Mouse (Mus musculus) neural tube, embryonic 11.5 days (tissue): Measurements from ENCODE around the gene Opcml. TPM values are rescaled to one million over a fixed set of nuclear protein-coding genes. Genes with fewer than 3 reads are reported as not detected.

Experiments
- ATAC-seq: fragments of 200-750 bp; cut with Nextera tagmentation; 2 replicates; pipeline ENCODE4 v1.8.0; 2017; ENCODE audit warnings: moderate number of reproducible peaks, mild to moderate bottlenecking, moderate TSS enrichment, moderate library complexity; ENCODE audit not compliant: insufficient read depth, low FRiP score, low TSS enrichment
- DNase-seq: peaks from one replicate; pipeline ENCODE4 v3.0.0-alpha.2; 2015; ENCODE audit warnings: low spot score
- H3K27ac ChIP-seq: fragments of 300-500 bp; sonication (generic); 2 replicates; pipeline ENCODE4 v1.5.1; 2014; ENCODE audit warnings: low read depth, mild to moderate bottlenecking, low read length
- H3K27me3 ChIP-seq: fragments of 300-500 bp; sonication (generic); 2 replicates; pipeline ENCODE4 v1.6.1; 2014; ENCODE audit warnings: mild to moderate bottlenecking, low read length, mixed read lengths; ENCODE audit not compliant: control insufficient read depth, insufficient read depth
- H3K36me3 ChIP-seq: fragments of 300-500 bp; sonication (generic); 2 replicates; pipeline ENCODE4 v1.6.1; 2014; ENCODE audit warnings: mild to moderate bottlenecking, low read length, moderate library complexity, mixed read lengths; ENCODE audit not compliant: control insufficient read depth, insufficient read depth
- H3K4me1 ChIP-seq: fragments of 300-500 bp; sonication (generic); 2 replicates; pipeline ENCODE4 v1.6.1; 2014; ENCODE audit warnings: low read length, mixed read lengths; ENCODE audit not compliant: control insufficient read depth, insufficient read depth
- H3K4me2 ChIP-seq: fragments of 300-500 bp; sonication (generic); 2 replicates; pipeline ENCODE4 v1.6.1; 2014; ENCODE audit warnings: low read depth, mild to moderate bottlenecking, moderate library complexity
- H3K4me3 ChIP-seq: fragments of 300-500 bp; sonication (generic); 2 replicates; pipeline ENCODE4 v1.5.1; 2014; ENCODE audit warnings: low read depth, low read length
- H3K9ac ChIP-seq: fragments of 300-500 bp; sonication (generic); 2 replicates; pipeline ENCODE4 v1.6.1; 2014; ENCODE audit warnings: mild to moderate bottlenecking, low read length
- H3K9me3 ChIP-seq: fragments of 300-500 bp; sonication (generic); 2 replicates; pipeline ENCODE4 v1.6.1; 2016; ENCODE audit warnings: low read length; ENCODE audit not compliant: control insufficient read depth
- WGBS: fragments of 180-500 bp; shearing (Covaris S2); extraction: QIAGEN DNeasy Blood & Tissue Kit; methylation state at CpG from one replicate; pipeline ENCODE4 v1.1.7; 2014; 5-methylcytosine and 5-hydroxymethylcytosine counted together
- polyA plus RNA-seq: library from polyadenylated mRNA; unstranded; fragments of >200 nt; fragmentation: Nextera tagmentation; extraction: Ambion mirVana; gene quantifications from 2 replicates; pipeline ENCODE4 v1.2.1, GENCODE M21; 2014

Opcml gene
- polyA plus RNA-seq, 1 experiment from 2014 or later = 3.6 TPM

DNA sequence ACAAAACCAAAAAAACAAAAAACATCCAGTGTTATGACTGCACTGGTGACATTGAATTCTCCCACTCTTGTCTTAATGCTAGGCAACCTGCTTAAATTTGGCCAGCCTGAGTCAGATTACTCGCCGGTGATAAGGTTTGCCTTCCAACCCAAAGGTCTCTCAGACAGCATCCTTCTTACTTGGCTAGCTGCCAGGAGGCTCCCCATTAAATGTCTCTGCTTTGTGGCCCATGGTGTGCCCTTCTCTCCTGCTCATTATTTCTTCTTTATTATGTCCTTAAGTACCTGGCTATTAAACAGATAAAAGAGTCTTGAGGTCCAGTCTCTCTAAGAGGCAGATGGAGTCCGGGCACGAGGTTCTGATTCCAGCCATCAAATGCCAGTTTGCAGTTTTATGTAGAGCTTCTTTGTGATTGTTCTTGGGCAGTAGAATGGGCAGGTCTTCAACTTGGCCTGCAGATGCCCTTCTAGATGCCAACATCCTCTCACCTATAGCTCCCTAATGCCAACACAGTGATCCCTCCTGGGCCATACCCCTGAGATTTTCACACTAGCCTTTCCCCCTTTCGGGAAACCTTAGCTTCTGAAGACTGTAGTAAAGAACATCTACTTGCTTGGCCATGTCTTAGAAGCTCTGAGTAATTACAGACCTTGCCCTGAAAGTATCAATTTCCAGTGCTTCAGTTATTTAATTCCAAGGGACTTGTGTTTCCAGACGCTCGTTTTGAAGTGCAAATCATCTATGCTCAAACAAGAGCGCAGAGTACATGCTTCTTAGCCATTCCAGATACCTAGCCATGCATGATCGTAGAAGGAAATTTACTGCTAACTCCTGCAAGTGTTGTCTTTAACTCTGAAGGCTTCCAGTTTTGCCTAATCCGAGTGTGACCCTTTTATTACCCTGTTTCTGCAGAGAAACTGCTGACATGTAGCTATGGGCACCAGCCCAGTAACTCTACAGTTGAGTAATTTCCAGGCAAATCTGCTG is 986.2 kb downstream of the Opcml start:
- H3K4me2 ChIP-seq = no peak overlapping the region
- no peak for DNase-seq
- H3K27ac ChIP-seq = no peak overlapping the region
- WGBS = 74% methylated on average over 10 of the region's 10 CpGs
- no peaks in the 10 kb centered on the region for H3K36me3 ChIP-seq
- no peak for ATAC-seq
- no peaks in the 10 kb centered on the region for H3K9me3 ChIP-seq
- H3K27me3 ChIP-seq = no peaks in the 10 kb centered on the region
- H3K9ac ChIP-seq = no peak overlapping the region
- no peaks in the 10 kb centered on the region for H3K4me1 ChIP-seq
- H3K4me3 ChIP-seq = no peak overlapping the region

DNA sequence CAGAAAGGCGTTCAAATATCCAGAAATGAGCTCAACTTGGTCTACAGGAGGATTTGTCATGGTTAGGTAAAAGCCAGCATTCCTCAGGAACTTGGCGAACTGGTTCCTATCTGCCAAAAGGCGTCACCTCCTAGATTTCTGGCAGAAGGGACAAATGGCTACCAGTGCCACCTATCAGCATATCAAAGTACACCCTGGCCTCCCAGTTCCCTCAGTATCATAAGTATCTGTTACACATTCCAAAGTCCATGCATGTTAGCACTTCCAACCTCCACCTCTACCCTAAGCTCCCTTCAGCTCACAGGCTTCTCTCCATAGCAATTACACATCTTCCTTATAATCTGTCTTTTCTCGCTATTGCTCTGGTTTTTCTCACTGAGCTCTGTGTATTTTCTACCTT is 993.3 kb downstream of the Opcml start:
- no peaks in the 10 kb centered on the region for H3K9me3 ChIP-seq
- WGBS = 71% methylated on average over 4 of the region's 4 CpGs
- H3K4me3 ChIP-seq = no peak overlapping the region
- no peak overlapping the region for H3K27ac ChIP-seq
- no peak overlapping the region for H3K4me2 ChIP-seq
- ATAC-seq (no peak), DNase-seq (no peak)
- H3K36me3 ChIP-seq = no peaks in the 10 kb centered on the region
- H3K4me1 ChIP-seq = no peaks in the 10 kb centered on the region
- no peak overlapping the region for H3K9ac ChIP-seq
- no peaks in the 10 kb centered on the region for H3K27me3 ChIP-seq

DNA sequence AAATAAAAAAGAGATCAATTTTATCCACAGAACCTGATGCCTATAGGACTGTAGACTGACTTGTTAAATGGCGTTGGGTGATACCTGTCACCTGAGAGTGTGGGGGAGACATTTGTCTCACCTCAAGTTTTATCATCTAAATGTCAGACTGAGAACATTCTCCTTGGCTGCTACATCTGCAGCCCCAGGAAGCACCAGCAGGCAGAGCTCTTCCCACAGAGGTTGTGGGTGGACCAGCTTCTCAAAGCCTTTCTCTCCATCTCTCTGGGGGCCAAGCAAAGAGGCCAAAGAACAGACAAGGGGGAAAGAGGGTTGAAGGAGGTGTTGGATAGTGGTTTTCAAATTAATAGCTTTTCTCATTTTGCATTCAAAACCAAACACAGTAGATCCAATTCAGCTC is 998.9 kb downstream of the Opcml start:
- Histone ChIP-seq H3K27me3 (no peaks in the 10 kb centered on the region), H3K4me1 (no peaks in the 10 kb centered on the region), H3K9me3 (no peaks in the 10 kb centered on the region), H3K36me3 (no peaks in the 10 kb centered on the region), H3K9ac (no peak overlapping the region), H3K4me2 (no peak overlapping the region), H3K27ac (no peak overlapping the region), H3K4me3 (no peak overlapping the region)
- ATAC-seq = no peak
- no peak for DNase-seq
- WGBS = 91% methylated on average over 1 of the region's 1 CpGs

DNA sequence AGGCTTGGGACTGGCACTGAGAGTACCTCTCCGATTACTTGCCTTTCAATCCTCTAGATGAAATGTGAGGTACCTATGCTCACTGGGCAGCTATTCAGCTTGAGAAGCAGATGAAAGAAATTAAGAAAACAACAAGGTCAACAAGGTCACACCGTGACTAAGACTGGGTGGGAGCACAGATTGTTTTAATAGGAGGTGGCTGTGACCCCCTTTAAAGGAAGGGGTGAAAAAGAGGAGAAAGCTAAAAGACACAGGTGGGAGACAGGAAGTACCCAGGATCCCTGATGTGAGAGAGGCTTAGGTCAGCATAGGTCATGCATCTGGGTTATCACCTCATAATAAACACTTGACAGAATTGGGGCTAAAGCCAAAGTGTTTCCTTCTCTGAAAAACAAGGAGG is 1009.5 kb downstream of the Opcml start:
- Histone ChIP-seq H3K4me1 (peaks cover 6% of the 10 kb centered on the region; the same call in 1 of the 2 replicates), H3K36me3 (no peaks in the 10 kb centered on the region), H3K9me3 (no peaks in the 10 kb centered on the region), H3K9ac (no peak overlapping the region), H3K27ac (no peak overlapping the region), H3K4me2 (no peak overlapping the region), H3K27me3 (no peaks in the 10 kb centered on the region), H3K4me3 (no peak overlapping the region)
- DNase-seq (no peak), ATAC-seq (no peak)
- WGBS = 9% methylated on average over 2 of the region's 2 CpGs

DNA sequence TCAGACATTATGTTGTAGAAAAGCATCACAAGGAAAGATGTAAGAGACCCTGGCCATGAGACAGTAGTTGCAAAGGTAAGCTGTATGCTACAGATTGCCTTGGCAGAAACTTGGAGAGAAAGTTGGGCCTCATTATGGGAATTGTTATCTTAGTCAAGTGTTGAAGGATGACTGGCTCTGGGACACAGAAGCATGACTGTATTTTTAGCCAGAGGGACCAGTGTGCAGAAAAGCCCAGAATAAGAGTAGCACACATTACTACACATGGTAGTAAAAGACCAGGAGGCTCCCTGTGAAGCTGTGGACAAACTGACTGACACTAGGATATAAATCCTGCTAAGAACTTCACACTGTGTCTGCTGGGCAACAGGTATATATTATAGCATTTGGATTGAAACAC is 1016.1 kb downstream of the Opcml start:
- no peak overlapping the region for H3K9ac ChIP-seq
- no peaks in the 10 kb centered on the region for H3K9me3 ChIP-seq
- H3K4me1 ChIP-seq = no peaks in the 10 kb centered on the region
- no peak overlapping the region for H3K4me3 ChIP-seq
- H3K27ac ChIP-seq = no peak overlapping the region
- no peaks in the 10 kb centered on the region for H3K36me3 ChIP-seq
- H3K4me2 ChIP-seq = no peak overlapping the region
- no peak for ATAC-seq
- no peaks in the 10 kb centered on the region for H3K27me3 ChIP-seq
- no peak for DNase-seq

DNA sequence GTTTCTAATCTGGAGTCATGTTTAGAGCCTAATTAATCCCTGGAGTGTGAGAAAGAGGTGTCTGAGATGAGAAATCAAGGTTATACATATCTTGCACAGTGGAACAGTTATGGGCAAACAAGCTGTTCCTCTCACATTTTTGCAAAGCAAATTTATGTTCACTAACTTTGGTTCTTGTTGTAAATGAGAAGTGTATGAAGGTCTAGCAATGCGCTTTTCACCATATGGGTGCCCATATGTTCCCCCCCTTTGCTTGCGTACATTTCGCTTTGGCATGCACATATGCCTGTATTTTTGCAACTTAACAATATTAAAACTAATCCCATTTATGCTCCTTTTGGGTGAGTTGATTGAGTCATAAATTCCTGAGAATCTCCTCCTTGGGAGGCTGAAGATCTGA is 1031.5 kb downstream of the Opcml start:
- ATAC-seq = no peak
- H3K4me3 ChIP-seq = no peak overlapping the region
- H3K27ac ChIP-seq = no peak overlapping the region
- no peaks in the 10 kb centered on the region for H3K9me3 ChIP-seq
- WGBS = 91% methylated on average over 3 of the region's 3 CpGs
- H3K9ac ChIP-seq = no peak overlapping the region
- no peaks in the 10 kb centered on the region for H3K36me3 ChIP-seq
- H3K4me1 ChIP-seq = no peaks in the 10 kb centered on the region
- no peak for DNase-seq
- H3K27me3 ChIP-seq = no peaks in the 10 kb centered on the region
- no peak overlapping the region for H3K4me2 ChIP-seq

DNA sequence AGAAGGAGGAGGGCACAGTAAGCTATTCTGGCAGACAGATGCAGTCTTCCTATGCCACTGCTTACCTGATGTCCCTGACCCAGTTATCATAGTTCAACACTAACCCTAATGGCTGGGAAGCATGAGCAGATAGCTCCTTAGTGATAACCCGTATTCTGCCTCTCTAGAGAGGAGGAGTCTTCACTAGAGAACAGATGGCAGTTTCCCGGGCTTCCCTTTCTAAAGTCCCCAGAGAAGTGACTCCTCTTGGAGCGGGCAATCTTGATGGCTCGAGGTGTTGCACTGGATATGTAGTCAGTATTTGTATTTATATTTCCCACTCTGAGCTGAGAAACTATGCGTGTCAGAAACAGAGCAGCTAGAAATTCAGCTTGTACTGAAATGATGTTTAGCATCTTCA is 1031.9 kb downstream of the Opcml start:
- no peak for ATAC-seq
- no peak for DNase-seq
- no peaks in the 10 kb centered on the region for H3K27me3 ChIP-seq
- H3K27ac ChIP-seq = no peak overlapping the region
- no peaks in the 10 kb centered on the region for H3K9me3 ChIP-seq
- H3K4me1 ChIP-seq = no peaks in the 10 kb centered on the region
- H3K4me3 ChIP-seq = no peak overlapping the region
- H3K4me2 ChIP-seq = no peak overlapping the region
- H3K36me3 ChIP-seq = no peaks in the 10 kb centered on the region
- WGBS = 80% methylated on average over 5 of the region's 5 CpGs
- no peak overlapping the region for H3K9ac ChIP-seq

DNA sequence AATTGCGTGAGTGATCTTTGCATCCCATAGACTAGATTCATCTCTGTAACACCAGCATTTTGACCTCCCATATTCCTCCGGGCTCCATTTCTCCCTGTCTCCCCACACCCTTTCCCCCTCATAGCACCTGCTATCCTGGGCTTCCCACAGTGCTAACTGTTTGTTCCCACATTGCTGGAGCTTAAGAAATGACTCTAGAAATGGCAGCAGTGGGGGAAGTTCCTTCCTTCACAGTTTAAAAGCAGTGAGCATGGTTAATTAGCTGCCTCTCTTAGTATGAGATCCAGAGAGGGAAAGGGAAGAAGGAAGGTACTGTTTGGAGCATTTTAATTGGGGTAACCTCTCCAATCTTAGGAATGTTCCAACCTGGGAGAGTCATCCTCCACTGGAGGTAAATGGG is 1035.2 kb downstream of the Opcml start:
- Histone ChIP-seq H3K36me3 (no peaks in the 10 kb centered on the region), H3K9me3 (no peaks in the 10 kb centered on the region), H3K27me3 (no peaks in the 10 kb centered on the region), H3K4me2 (no peak overlapping the region), H3K4me3 (no peak overlapping the region), H3K27ac (no peak overlapping the region), H3K9ac (no peak overlapping the region), H3K4me1 (no peaks in the 10 kb centered on the region)
- no peak for DNase-seq
- 90% methylated on average over 2 of the region's 2 CpGs for WGBS
- no peak for ATAC-seq

DNA sequence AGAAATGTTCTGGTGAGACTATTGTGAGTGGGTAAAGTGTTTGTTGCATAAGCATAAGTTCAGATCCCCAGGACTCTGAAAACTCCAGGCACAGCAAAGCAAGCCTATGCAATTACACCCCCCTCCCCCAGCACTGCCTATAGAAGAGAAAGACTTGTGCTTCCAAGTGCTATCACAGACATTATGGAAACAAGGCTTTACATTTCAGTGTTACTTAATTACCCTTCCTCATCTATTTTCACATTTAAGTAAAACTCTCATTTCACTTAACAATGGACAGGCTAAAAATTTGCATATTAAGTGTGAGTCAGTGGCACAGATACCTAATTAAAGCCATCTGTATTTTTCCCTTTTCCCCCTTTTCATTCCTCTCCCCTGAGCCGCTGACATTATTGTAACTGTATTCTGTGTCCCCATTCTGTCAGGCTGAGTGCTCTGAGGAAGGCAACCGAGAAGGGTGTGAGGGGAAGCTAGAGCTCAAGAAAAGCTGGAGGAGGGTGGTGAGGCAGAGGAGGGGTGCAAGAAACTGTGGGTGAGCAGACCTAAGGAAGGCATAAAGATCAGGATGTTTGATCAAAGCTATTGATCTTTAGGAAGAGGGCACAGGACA is 1055.5 kb downstream of the Opcml start:
- H3K27ac ChIP-seq = no peak overlapping the region
- H3K36me3 ChIP-seq = no peaks in the 10 kb centered on the region
- H3K4me1 ChIP-seq = no peaks in the 10 kb centered on the region
- H3K27me3 ChIP-seq = no peaks in the 10 kb centered on the region
- H3K9ac ChIP-seq = no peak overlapping the region
- no peak overlapping the region for H3K4me3 ChIP-seq
- DNase-seq (no peak), ATAC-seq (no peak)
- H3K9me3 ChIP-seq = no peaks in the 10 kb centered on the region
- 56% methylated on average over 2 of the region's 2 CpGs for WGBS
- no peak overlapping the region for H3K4me2 ChIP-seq
